9 mouse cellular contexts compared by ENCODE assay signal in genomic region chr8:127178634-127179033, GRCm38 (mm10).
DNase-seq lines count a peak whose midpoint lies in the region; ATAC-seq and TF ChIP-seq lines count a peak whose summit lies in the region.
"Had no signal": no experiment of that assay in that cellular context is flagged by ENCODE, and none has a peak within 500 bp of the region (broad histone marks: within the 10 kb centered on the region; RNA-seq: fewer than 3 reads in every experiment).

No protein-coding gene starts in this region.

- peak; percentile 66 for DNase-seq in CD4-positive, CD25-positive, alpha-beta regulatory T cell, adult 2 months (ENCODE audit: low read depth, low spot score)
- peak; percentile 37 for DNase-seq in thymus, postnatal 14 days
- no peak for DNase-seq in thymus, adult 18-20 months
- DNase-seq in frontal cortex, adult 2 months (ENCODE audit: extremely low spot score in 1 of 2, low spot score in 1 of 2) = peak; percentile 16 to 86
- peak; percentile 52 to 62 for DNase-seq in layer of hippocampus, adult 2 months (ENCODE audit: low spot score in 2 of 2)
- DNase-seq in mesoderm, embryonic 11.5 days (ENCODE audit: low read depth, low spot score) = peak; percentile 79
- DNase-seq in spleen, postnatal 14 days (ENCODE audit: low spot score in 2 of 2) = no peak

- ATAC-seq in CD4-positive, CD25-positive, alpha-beta regulatory T cell, adult 4 months = no peak

- TF ChIP-seq CTCF in layer of hippocampus, adult 2 months (conservative IDR thresholded peaks at IDR 0.05) = peak; percentile 86

- no peak overlapping the region for H3K27ac ChIP-seq in layer of hippocampus, adult 2 months
- H3K27ac ChIP-seq: heart, embryonic 15.5 days had no signal

- H3K4me3 ChIP-seq in layer of hippocampus, adult 2 months = no peak overlapping the region
- H3K4me3 ChIP-seq: heart, embryonic 15.5 days had no signal

Comparison
In these comparisons a context has a peak if more than half of its experiments do, and no peak if none do; other contexts are left out.
1. DNase-seq: peak in CD4-positive, CD25-positive, alpha-beta regulatory T cell, adult 2 months (single experiment), thymus, postnatal 14 days (single experiment), frontal cortex, adult 2 months (2 of 2), layer of hippocampus, adult 2 months (2 of 2) and mesoderm, embryonic 11.5 days (single experiment); none in thymus, adult 18-20 months (0 of 2) and spleen, postnatal 14 days (0 of 2).